Comparison of ENCODE assay signal across 17 mouse cellular contexts in the genomic region with DNA sequence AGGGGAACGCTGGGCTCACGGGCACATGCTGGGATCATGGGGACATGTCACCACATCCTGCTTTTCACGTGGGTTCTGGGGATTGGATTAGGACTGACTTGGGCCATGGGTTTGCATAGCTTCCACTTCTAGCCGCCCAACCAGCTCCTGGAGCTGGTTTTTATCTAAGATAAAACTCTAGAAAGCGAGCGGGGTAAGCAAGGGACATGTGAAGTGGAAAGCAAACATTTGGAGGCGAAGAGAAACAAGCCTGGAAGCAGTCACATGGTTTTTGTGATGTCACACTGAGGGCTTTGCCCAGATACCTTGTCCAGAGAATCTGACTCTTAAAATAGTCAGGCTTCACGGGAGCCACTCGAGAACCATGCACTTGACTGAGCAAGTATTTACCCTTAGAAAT. TPM values are rescaled to one million over a fixed set of nuclear protein-coding genes. Genes with fewer than 3 reads are reported as not detected.
DNase-seq lines count a peak whose midpoint lies in the region; ATAC-seq and TF ChIP-seq lines count a peak whose summit lies in the region.
"Had no signal": no experiment of that assay in that cellular context is flagged by ENCODE, and none has a peak within 500 bp of the region (broad histone marks: within the 10 kb centered on the region; RNA-seq: fewer than 3 reads in every experiment).

No protein-coding gene starts in this region.

- H3K9ac ChIP-seq in liver, embryonic 12.5 days: no peak overlapping the region
- no peak overlapping the region for H3K9ac ChIP-seq in liver, embryonic 11.5 days (ENCODE audit: low read depth, low read length)
- H3K9ac ChIP-seq in heart, embryonic 13.5 days: no peak overlapping the region
- H3K9ac ChIP-seq: limb, embryonic 13.5 days had no signal

- no peak overlapping the region for H3K4me3 ChIP-seq in liver, embryonic 12.5 days
- H3K4me3 ChIP-seq in liver, embryonic 11.5 days (ENCODE audit: low read depth, low read length): no peak overlapping the region
- H3K4me3 ChIP-seq in heart, embryonic 13.5 days: no peak overlapping the region
- no peak overlapping the region for H3K4me3 ChIP-seq in lung, adult 2 months (replicated peaks; ENCODE audit: extremely low read depth, low read depth, low read length)
- H3K4me3 ChIP-seq: limb, embryonic 13.5 days; megakaryocyte, embryonic 14.5 days had no signal

- WGBS in liver, embryonic 12.5 days (ENCODE audit: insufficient replicate concordance): 66% methylated on average over 9 of the region's 9 CpGs
- 69% methylated on average over 9 of the region's 9 CpGs for WGBS in liver, embryonic 11.5 days
- WGBS in heart, embryonic 13.5 days: 26% methylated on average over 9 of the region's 9 CpGs
- 64% methylated on average over 9 of the region's 9 CpGs for WGBS in lung, adult 2 months

- TF ChIP-seq CTCF in lung, adult 2 months (IDR thresholded peaks at IDR 0.05; ENCODE audit: insufficient read depth, low read length): no peak

- no peak for DNase-seq in liver, embryonic 11.5 days (ENCODE audit: low spot score)
- peak; percentile 66 for DNase-seq in lung, adult 2 months
- DNase-seq in skeletal muscle tissue, adult 2 months (ENCODE audit: low read depth, low spot score): peak; percentile 77
- DNase-seq in adipocyte (ENCODE audit: low spot score): no peak
- DNase-seq in cerebellum, adult 11-12 months: no peak
- DNase-seq in layer of hippocampus, postnatal 10 days (ENCODE audit: low spot score in 2 of 2): no peak
- DNase-seq: adrenal gland, postnatal 14 days; cerebellum, postnatal 14 days; kidney, postnatal 36 days; right cerebral cortex, postnatal 14 days; thymus, adult 2 months had no signal

- no peak for ATAC-seq in liver, embryonic 12.5 days
- no peak for ATAC-seq in liver, embryonic 11.5 days (replicated peaks; ENCODE audit: low FRiP score)
- no peak; the same call in 1 of the 2 replicates for ATAC-seq in heart, embryonic 13.5 days (ENCODE audit: extremely low read depth, insufficient number of reproducible peaks, low FRiP score, low TSS enrichment)
- ATAC-seq: intestine, postnatal 0 days had no signal

- TF ChIP-seq POLR2A in lung, adult 2 months (IDR thresholded peaks at IDR 0.05; ENCODE audit: borderline replicate concordance, extremely low read depth, low read depth, low read length): no peak

- no peaks in the 10 kb centered on the region for H3K9me3 ChIP-seq in liver, embryonic 12.5 days (replicated peaks)
- no peaks in the 10 kb centered on the region for H3K9me3 ChIP-seq in liver, embryonic 11.5 days (ENCODE audit: control insufficient read depth, low read length)
- H3K9me3 ChIP-seq in heart, embryonic 13.5 days: no peaks in the 10 kb centered on the region
- H3K9me3 ChIP-seq: G1E; limb, embryonic 13.5 days; megakaryocyte, embryonic 14.5 days had no signal

- H3K4me1 ChIP-seq in liver, embryonic 12.5 days: peaks cover 75% of the 10 kb centered on the region
- H3K4me1 ChIP-seq in liver, embryonic 11.5 days (replicated peaks; ENCODE audit: control insufficient read depth, insufficient read depth, low read length): peaks cover 21% of the 10 kb centered on the region
- peaks cover 76% of the 10 kb centered on the region for H3K4me1 ChIP-seq in heart, embryonic 13.5 days
- peaks cover 3% of the 10 kb centered on the region; the same call in 1 of the 2 replicates for H3K4me1 ChIP-seq in lung, adult 2 months (ENCODE audit: control insufficient read depth, insufficient read depth, low read length)

- H3K4me2 ChIP-seq in liver, embryonic 12.5 days: no peak overlapping the region
- no peak overlapping the region for H3K4me2 ChIP-seq in liver, embryonic 11.5 days
- no peak overlapping the region for H3K4me2 ChIP-seq in heart, embryonic 13.5 days
- H3K4me2 ChIP-seq: limb, embryonic 13.5 days had no signal

- no peaks in the 10 kb centered on the region for H3K27me3 ChIP-seq in liver, embryonic 12.5 days (replicated peaks)
- H3K27me3 ChIP-seq in liver, embryonic 11.5 days (replicated peaks; ENCODE audit: control insufficient read depth, insufficient read depth, low read length): no peaks in the 10 kb centered on the region
- no peaks in the 10 kb centered on the region for H3K27me3 ChIP-seq in heart, embryonic 13.5 days (replicated peaks)
- H3K27me3 ChIP-seq: limb, embryonic 13.5 days; megakaryocyte, embryonic 14.5 days had no signal

- H3K27ac ChIP-seq in liver, embryonic 12.5 days: peak overlapping the region; percentile 69
- H3K27ac ChIP-seq in liver, embryonic 11.5 days (ENCODE audit: low read depth, low read length): no peak overlapping the region
- H3K27ac ChIP-seq in heart, embryonic 13.5 days (replicated peaks): peak overlapping the region; percentile 91
- H3K27ac ChIP-seq: limb, embryonic 13.5 days had no signal

- peaks cover 98% of the 10 kb centered on the region for H3K36me3 ChIP-seq in liver, embryonic 12.5 days
- peaks cover 25% of the 10 kb centered on the region; the same call in 1 of the 2 replicates for H3K36me3 ChIP-seq in liver, embryonic 11.5 days (ENCODE audit: control insufficient read depth, insufficient read depth, low read length)
- H3K36me3 ChIP-seq in heart, embryonic 13.5 days: peaks cover 57% of the 10 kb centered on the region
- H3K36me3 ChIP-seq: limb, embryonic 13.5 days had no signal

RNA-seq across cellular contexts. Expression of a gene that starts 29.9 kb away (rescaled TPM):
- 364 and 366 TPM in 2 replicates for polyA plus RNA-seq in liver, embryonic 12.5 days (2016; fragmentation: Nextera tagmentation; extraction: Ambion mirVana)
- polyA plus RNA-seq in liver, embryonic 11.5 days (2014; fragmentation: Nextera tagmentation; extraction: Ambion mirVana): 200 and 221 TPM in 2 replicates
- polyA plus RNA-seq in heart, embryonic 13.5 days (2015; fragmentation: Nextera tagmentation; extraction: Ambion mirVana): 179 and 199 TPM in 2 replicates
- 21.9 and 30.8 TPM in 2 replicates for polyA plus RNA-seq in lung, adult 2 months (2012; rRNA removed)
- 10 to 100 TPM; 56.0 to 58.2 TPM for total RNA-seq in layer of hippocampus, postnatal 10 days (2021)

Comparison
In these comparisons a context has a peak if more than half of its experiments do, and no peak if none do; other contexts are left out.
1. DNase-seq: peak in lung, adult 2 months (single experiment) and skeletal muscle tissue, adult 2 months (single experiment); none in liver, embryonic 11.5 days (single experiment), adipocyte (single experiment), cerebellum, adult 11-12 months (single experiment) and layer of hippocampus, postnatal 10 days (0 of 2).